Mouse (Mus musculus): ENCODE results near the gene Dnaja3.

DNA sequence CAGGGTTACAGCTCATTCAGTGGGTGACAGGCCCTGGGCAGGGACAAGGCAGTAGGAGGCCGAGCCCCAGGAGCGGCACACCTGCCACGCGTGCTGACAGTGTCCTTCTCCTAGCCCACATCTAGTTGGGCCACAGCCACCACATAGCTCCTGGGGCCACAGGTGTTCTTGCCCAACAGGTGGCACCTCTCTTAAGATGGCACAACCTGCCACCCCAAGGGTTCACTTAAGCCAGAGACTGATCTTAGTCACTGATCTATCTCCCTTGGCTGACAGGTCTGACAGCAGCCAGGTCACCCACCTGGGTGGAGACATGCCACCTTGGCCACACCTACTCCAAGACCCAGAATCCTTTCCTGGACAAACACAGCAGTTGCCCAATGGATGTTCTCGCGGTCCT is 3.1 kb downstream of the Dnaja3 start:
- TF ChIP-seq CTCF (IDR thresholded peaks at IDR 0.05) (no peak), EP300 (IDR thresholded peaks at IDR 0.05) (no peak)
